Mouse (Mus musculus) MEL-GATA-1-ER (cell line): ENCODE results near the gene Prcd.
"Not testable (repeated sequence)": the region's sequence is repeated elsewhere in the genome, so short reads cannot be mapped to it uniquely, and the experiment has no call there.

Experiments
- DNase-seq: peaks from one replicate; pipeline ENCODE4 v3.0.0-alpha.2; 2012; ENCODE audit warnings: low read depth; ENCODE audit errors: extremely low read depth

The Prcd gene

GRCm38 (mm10) chr11:116653234-116653633 lies at the start of gene Prcd:
Gene Prcd (plus strand): TSS chr11:116653534.
- DNase-seq = no peak

GRCm38 (mm10) chr11:116604097-116604496 lies 49.2 kb upstream of the Prcd start:
- no peak for DNase-seq

- DNase-seq = no peak
These were observed 45.6 kb upstream of the Prcd start for GRCm38 (mm10) chr11:116607717-116608116.

DNA sequence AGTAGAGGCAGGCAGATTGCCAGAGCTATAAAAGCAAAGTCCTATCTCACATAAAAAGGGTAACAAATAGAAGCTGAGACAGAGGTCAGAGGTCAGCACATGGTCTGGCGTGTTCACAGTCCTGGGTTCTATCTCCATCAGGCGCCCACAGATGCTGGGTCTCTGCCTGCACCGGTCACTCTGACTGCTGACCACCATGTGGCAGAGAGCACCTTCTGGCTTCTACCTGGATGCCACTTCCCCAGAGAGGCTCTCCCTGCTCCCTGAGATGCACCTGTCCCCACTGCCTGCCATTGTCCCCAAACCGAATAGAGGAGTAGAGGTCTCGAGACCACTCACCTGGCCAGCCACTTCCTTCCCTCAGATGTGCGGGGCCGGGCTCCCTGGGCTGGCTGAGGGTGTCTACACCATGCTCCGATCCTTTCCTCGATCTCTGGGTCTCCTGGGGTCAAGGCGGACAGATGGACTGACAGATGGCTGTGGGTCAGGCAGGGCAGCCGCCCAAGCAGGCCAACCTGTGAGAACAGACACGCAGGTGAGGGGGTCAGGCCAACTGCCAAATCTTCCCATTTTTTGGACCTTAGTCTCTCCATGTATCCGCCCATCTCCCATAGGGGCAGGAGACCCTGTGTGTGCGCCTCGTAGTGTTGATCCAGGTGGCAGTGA lies 43.2 kb upstream of the Prcd start:
- DNase-seq = no peak

DNA sequence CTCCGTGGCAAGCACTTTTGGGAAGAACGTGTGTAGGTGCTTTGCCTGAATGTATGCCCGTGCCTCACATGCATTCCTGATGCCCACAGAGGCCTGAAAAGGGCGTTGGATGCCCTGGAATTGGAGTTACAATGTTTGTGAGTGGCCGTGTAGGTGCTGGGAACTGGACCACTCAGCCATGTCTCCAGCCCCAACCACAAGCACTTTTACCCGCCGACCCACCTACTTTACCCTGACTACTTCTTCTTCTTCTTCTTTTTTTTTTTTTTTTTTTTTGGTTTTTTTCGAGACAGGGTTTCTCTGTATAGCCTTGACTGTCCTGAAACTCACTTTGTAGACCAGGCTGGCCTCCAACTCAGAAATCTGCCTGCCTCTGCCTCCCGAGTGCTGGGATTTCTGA lies 42.2 kb upstream of the Prcd start:
- not testable (repeated sequence) for DNase-seq

DNA sequence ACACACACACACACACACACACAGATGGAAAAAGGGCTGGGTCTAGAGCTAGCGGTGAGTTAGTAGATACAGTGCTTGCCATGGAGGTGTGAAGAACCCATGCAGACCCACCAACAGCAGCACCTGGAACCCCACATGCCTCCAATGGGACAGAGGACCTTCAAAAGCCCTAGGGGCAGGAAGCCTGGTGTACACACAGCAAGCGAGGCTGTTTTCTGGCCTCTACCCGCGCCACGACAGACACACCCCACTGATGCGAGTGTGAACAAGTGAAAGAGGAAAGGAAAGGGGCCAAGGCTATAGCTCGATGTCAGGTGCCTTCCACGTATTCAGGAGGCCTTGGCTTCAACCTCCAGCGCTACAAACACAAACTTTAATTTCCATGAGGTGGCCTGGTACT lies 41.5 kb upstream of the Prcd start:
- DNase-seq = no peak

GRCm38 (mm10) chr11:116612554-116612953 lies 40.8 kb upstream of the Prcd start:
- DNase-seq = no peak

- DNase-seq = no peak
These were observed 40.1 kb upstream of the Prcd start for GRCm38 (mm10) chr11:116613234-116613633.

GRCm38 (mm10) chr11:116615735-116616437 lies 37.4 kb upstream of the Prcd start:
- peak; percentile 64 for DNase-seq

DNA sequence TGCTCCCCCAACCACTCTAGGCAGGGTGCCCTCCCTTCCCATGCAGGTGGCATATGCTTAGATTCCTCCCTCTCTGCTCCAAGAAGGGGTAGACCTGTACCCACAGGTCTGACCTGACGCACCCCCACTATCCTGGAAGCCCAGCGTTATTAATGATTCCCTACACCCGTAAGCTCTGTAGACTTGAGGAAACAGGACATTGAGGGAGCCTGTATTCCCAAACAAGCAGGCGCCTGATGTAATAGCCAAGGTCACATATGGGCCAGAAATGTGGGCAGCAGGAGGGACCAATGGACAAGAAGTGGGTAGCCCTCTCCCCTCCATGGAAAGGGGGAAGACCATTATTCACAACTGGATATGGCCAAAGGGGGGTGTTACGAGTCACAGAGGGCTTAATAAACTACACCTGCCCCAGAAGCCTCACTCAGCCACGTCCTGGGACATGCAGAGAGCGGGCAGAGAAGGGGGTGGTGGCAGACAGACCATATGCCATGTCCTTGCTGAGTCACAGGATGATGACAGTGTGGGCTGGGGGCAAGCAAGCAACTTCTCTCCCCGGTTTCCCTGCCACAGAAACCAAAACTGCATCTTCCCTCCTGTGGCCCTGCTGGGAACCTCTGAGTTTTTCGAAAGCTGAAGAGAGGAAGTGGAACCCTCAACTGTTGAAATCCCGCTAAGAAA lies 36.8 kb upstream of the Prcd start:
- DNase-seq = no peak

DNA sequence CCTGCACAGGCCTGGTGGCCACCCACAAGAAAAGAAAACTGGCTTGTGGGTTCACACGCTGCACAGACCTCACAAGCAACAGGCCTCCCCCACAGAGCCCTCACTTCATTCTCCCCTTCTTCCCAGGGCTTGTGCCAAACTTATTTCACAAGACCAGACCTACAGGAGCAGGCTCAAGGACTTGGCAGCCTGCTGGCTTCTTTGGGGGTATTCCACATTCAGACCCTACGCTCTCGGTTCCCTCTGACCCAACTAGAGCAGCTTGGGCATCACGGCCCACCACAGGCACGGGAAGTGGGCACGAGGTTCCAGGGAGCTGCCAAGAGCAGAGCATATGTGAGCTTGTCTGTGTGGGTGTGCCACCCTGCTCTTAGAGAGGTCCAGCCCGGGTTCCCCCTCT lies 35.7 kb upstream of the Prcd start:
- no peak for DNase-seq

- DNase-seq = no peak
These were observed 34.7 kb upstream of the Prcd start for GRCm38 (mm10) chr11:116618666-116619065.

DNA sequence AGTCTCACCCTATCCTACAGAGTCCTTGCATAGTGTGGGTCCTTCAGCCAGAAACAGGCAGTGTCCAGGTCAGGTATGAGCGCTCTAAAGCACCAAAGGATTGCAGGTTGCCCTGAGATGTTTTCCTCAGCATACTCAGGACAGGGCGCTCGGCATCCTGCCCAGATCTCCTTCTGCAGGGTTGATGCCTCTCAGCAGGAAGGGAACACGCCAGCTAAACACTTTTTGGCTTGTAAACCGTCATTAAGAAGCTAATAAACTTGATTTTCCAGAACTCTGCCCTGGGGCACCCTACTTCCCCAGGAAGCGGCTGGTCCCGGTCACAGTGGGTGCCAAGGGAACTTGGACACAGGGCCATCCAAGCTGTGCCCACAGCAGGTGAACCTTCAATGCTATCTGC lies 34.2 kb upstream of the Prcd start:
- DNase-seq = no peak

- no peak for DNase-seq
These were observed 33.8 kb upstream of the Prcd start for GRCm38 (mm10) chr11:116619561-116619960.

DNA sequence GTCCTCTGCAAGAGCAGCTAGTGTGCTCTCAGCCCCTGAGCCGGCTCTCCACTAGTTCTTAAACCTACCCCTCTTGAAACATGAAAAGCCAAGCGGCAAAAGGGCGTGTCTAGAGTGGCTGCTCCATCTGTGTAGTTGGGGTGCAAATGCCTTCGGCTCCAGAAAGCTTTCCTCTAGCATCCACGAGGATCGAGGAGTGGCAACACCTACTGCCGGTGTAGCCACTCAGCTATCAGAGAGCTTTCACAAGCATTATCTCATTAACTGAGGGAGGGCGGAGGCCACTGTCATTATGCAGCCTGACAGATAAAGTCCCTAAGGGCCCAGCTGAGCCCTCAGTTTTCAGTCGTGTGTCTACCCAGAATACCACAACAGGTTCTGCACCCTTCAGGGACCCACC lies 33.3 kb upstream of the Prcd start:
- DNase-seq = peak; percentile 64

- no peak for DNase-seq
These were observed 32.6 kb upstream of the Prcd start for GRCm38 (mm10) chr11:116620559-116621253.

GRCm38 (mm10) chr11:116621258-116621704 lies 32.1 kb upstream of the Prcd start:
- DNase-seq = no peak

- no peak for DNase-seq
These were observed 29.8 kb upstream of the Prcd start for GRCm38 (mm10) chr11:116623281-116624124.

DNA sequence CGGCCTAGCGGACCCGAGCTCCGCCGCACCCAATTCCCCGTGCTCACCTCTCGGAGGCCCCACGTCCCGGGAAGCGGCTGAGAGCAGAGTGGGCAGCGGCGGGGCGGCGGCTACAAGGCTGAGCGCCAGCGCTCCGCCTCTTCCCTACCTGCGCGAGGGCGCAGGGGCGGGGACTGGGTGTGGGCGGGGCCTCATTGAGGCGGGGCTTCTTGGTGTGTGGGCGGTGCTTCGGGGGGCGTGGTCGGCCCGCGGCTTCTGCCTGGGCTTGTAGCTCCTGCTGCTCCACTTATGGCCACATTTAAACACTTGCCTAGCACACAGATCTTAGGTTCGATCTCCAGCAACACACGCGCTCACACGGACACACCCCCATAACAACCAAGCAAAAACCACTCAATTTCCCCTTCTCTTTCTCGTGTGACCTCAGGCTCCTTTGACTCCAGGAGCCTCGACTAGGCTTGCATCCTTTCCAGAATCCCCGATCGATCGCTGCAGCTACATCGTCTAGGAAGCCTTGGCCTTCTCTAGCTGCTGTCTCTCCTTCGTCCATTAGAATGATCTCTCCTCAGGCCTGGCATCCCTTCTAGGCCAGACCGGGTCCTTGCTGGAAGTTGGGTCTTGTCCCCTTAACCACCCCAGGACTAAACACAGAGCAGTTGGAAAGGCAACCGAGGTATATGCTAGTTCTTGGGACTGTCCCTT lies 29.1 kb upstream of the Prcd start:
- DNase-seq = peak; percentile 68
